Mouse (Mus musculus) brain, embryonic 14.5 days (tissue): Measurements from ENCODE around the gene Srms.

Experiments
- CTCF ChIP-seq: fragments of 200-500 bp; IDR thresholded peaks from 2 replicates; pipeline ENCODE4 v1.5.1; 2012; ENCODE audit warnings: inconsistent platforms, mild to moderate bottlenecking, moderate library complexity, borderline replicate concordance; ENCODE audit not compliant: insufficient read depth, insufficient read length; ENCODE audit errors: extremely low read depth
- POLR2A ChIP-seq: fragments of 200-500 bp; IDR thresholded peaks from 2 replicates; pipeline ENCODE4 v1.6.1; 2012; ENCODE audit warnings: mild to moderate bottlenecking, inconsistent platforms, borderline replicate concordance; ENCODE audit not compliant: poor library complexity, insufficient read depth, insufficient read length, severe bottlenecking; ENCODE audit errors: extremely low read depth

- TF ChIP-seq CTCF (no peak), POLR2A (no peak)
Observed at GRCm38 (mm10) chr2:181160821-181161220, 52.2 kb downstream of the Srms start.
